Mouse (Mus musculus) kidney, postnatal 0 days (tissue): ENCODE results near the gene Samd4b. TPM values are rescaled to one million over a fixed set of nuclear protein-coding genes. Genes with fewer than 3 reads are reported as not detected.

Experiments
- ATAC-seq: fragments of 200-750 bp; cut with Nextera tagmentation; replicated peaks from 2 replicates; pipeline ENCODE4 v1.8.0; 2017; ENCODE audit warnings: low read depth, moderate number of reproducible peaks, moderate TSS enrichment, moderate library complexity; ENCODE audit not compliant: low FRiP score
- DNase-seq: peaks from one replicate; pipeline ENCODE4 v3.0.0-alpha.2; 2016; ENCODE audit warnings: low spot score
- H3K27ac ChIP-seq: fragments of 300-500 bp; sonication (generic); 2 replicates; pipeline ENCODE4 v1.5.1; 2014; ENCODE audit warnings: mild to moderate bottlenecking
- H3K27me3 ChIP-seq: fragments of 300-500 bp; sonication (generic); 2 replicates; pipeline ENCODE4 v1.6.1; 2014; ENCODE audit warnings: low read length, mixed read lengths; ENCODE audit not compliant: insufficient read depth
- H3K36me3 ChIP-seq: fragments of 300-500 bp; sonication (generic); 2 replicates; pipeline ENCODE4 v1.6.1; 2014; ENCODE audit warnings: low read length, mixed read lengths; ENCODE audit not compliant: insufficient read depth
- H3K4me1 ChIP-seq: fragments of 300-500 bp; sonication (generic); replicated peaks from 2 replicates; pipeline ENCODE4 v1.6.1; 2014; ENCODE audit warnings: antibody characterized with exemption, low read length, mixed read lengths; ENCODE audit not compliant: insufficient read depth
- H3K4me2 ChIP-seq: fragments of 300-500 bp; sonication (generic); 2 replicates; pipeline ENCODE4 v1.6.1; 2014; ENCODE audit warnings: mild to moderate bottlenecking, low read length, moderate library complexity, mixed read lengths
- H3K4me3 ChIP-seq: fragments of 300-500 bp; sonication (generic); replicated peaks from 2 replicates; pipeline ENCODE4 v1.5.1; 2014; ENCODE audit warnings: low read depth, low read length
- H3K9ac ChIP-seq: fragments of 300-500 bp; sonication (generic); 2 replicates; pipeline ENCODE4 v1.6.1; 2014; ENCODE audit warnings: low read depth, low read length
- H3K9me3 ChIP-seq: fragments of 300-500 bp; sonication (generic); replicated peaks from 2 replicates; pipeline ENCODE4 v1.6.1; 2016; ENCODE audit warnings: low read length, inconsistent platforms, mixed read lengths
- CTCF ChIP-seq: IDR thresholded peaks from 2 replicates; pipeline ENCODE4 v1.5.1; 2016; ENCODE audit warnings: antibody characterized with exemption, low read depth, mild to moderate bottlenecking, moderate library complexity
- WGBS: fragments of 180-500 bp; shearing (Covaris S2); extraction: QIAGEN DNeasy Blood & Tissue Kit; methylation state at CpG from one replicate; pipeline ENCODE4 v1.1.7; 2014; 5-methylcytosine and 5-hydroxymethylcytosine counted together
- polyA plus RNA-seq: library from polyadenylated mRNA; unstranded; fragments of >200 nt; fragmentation: Nextera tagmentation; extraction: Ambion mirVana; gene quantifications from 2 replicates; pipeline ENCODE4 v1.2.1, GENCODE M21; 2015

Gene Samd4b
- polyA plus RNA-seq, 1 experiment from 2014 or later: 19.5 TPM

DNA sequence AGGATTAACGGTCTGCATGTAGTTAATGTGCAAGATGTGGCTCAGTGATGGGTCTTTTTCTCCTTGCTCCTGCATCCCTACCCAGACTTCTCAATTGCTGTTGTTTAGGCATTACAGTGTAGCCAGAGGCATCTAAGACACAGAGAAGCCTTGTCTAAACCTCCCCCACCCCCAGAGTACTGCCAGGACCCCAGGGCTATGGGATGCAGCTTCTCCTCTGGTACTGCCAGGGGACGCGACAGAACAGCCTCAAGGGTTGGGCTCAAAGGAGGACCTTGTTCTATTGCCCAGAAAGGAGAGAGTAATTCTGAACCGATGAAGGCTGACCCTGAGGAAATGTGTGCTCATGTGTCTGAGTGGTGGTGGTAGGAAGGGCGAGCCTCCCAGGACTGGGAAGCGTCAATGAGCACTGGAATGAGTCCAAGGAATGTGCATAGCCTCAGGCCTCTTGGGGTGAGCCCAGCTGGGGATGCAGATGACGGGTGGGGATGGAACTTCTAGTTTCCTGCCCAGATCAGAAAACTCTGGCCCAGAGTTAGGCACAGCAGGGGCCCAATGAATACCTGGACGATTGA lies 179.8 kb downstream of the Samd4b start:
- ATAC-seq (no peak), DNase-seq (peak; percentile 62)
- Histone ChIP-seq H3K9ac (no peak overlapping the region), H3K27me3 (no peaks in the 10 kb centered on the region), H3K36me3 (peaks cover 45% of the 10 kb centered on the region), H3K27ac (no peak overlapping the region), H3K4me3 (no peak overlapping the region), H3K4me1 (no peaks in the 10 kb centered on the region), H3K9me3 (no peaks in the 10 kb centered on the region), H3K4me2 (no peak overlapping the region)
- TF ChIP-seq CTCF: no peak
- WGBS: 65% methylated on average over 8 of the region's 8 CpGs

DNA sequence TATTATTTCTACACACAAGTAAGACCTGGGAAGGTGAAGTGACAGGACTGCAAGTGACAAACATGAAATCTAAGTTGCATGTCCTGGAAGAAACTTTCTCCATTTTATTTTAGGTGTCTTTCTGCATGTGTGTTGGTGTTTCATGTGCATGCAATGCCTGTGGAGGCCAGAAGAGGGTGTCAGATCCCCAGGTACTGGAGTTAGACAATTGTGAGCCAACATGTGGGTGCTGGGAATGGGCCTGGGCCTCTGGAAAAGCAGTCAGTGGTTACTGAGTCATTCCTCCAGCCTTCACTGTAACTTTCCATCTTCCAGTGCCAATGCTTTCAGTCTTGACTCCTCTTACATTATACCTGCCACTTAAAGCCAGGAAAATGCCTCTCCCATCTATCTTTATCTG lies 180.6 kb downstream of the Samd4b start:
- Histone ChIP-seq H3K9me3 (no peaks in the 10 kb centered on the region), H3K27me3 (no peaks in the 10 kb centered on the region), H3K4me3 (no peak overlapping the region), H3K36me3 (peaks cover 38% of the 10 kb centered on the region), H3K4me1 (no peaks in the 10 kb centered on the region), H3K9ac (no peak overlapping the region), H3K4me2 (no peak overlapping the region), H3K27ac (no peak overlapping the region)
- no peak for ATAC-seq
- TF ChIP-seq CTCF: peak; percentile 34
- no peak for DNase-seq

DNA sequence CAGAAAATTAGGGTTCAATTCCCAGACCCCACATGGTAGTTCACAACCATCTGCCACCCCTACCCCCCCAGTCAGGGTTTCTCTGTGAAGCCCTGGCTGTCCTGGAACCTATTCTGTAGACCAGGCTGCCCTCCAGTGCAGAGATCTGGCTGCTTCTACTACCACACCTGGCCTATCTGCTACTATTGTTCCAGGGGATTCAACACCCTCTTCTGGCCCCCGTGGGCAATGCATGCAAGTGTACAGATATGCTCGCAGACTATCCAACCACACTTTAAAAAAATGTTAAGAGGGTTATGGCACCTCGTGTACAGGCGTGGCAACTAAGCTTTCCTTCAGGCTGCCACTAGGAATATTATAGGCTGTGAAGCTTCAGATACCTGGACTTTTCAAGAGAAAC lies 185.1 kb downstream of the Samd4b start:
- H3K4me2 ChIP-seq: no peak overlapping the region
- H3K27me3 ChIP-seq: no peaks in the 10 kb centered on the region
- DNase-seq (no peak), ATAC-seq (no peak)
- no peak overlapping the region for H3K9ac ChIP-seq
- H3K36me3 ChIP-seq: peaks cover 44% of the 10 kb centered on the region
- H3K4me3 ChIP-seq: no peak overlapping the region
- H3K9me3 ChIP-seq: no peaks in the 10 kb centered on the region
- H3K27ac ChIP-seq: no peak overlapping the region
- 0 out of 2 replicates have a peak, but pooled peaks have one; percentile 4 for TF ChIP-seq CTCF
- H3K4me1 ChIP-seq: no peaks in the 10 kb centered on the region
- 88% methylated on average over 4 of the region's 4 CpGs for WGBS

DNA sequence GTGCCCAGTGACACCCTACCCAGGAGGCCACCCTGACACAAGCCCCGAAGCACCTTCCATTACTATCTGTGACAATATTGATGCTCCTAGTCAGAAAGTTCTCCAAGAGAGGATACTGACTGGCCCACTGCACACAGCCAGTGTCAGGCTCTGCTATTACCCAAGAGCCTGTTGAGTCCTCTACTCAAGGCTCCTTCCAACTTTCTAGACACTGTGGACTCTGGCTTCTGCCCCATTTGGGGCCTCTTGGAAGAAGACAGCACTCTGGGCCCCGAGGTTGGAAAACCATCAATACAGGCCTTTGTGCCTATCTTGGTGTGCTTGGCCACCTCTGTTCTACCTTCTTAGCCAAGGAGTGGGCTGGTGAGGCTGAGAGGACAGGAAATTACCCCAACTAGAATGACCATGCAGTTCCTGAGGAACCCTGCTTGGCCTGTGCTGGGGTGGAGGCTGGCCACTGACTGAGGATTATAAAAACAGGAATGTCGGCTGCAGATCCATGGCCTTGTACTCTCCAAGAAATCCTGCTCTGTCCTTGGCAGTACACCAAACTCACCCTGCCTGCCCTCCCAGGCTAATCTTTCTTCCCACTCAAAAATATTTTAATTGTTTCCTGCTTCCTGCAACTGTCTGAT lies 187.0 kb downstream of the Samd4b start:
- Histone ChIP-seq H3K4me3 (no peak overlapping the region), H3K36me3 (peaks cover 50% of the 10 kb centered on the region), H3K4me2 (no peak overlapping the region), H3K4me1 (no peaks in the 10 kb centered on the region), H3K9me3 (no peaks in the 10 kb centered on the region), H3K9ac (no peak overlapping the region), H3K27ac (peak overlapping the region; percentile 8; the same call in 1 of the 2 replicates), H3K27me3 (no peaks in the 10 kb centered on the region)
- DNase-seq: peak; percentile 58
- TF ChIP-seq CTCF: no peak
- peak; percentile 40; the same call in 1 of the 2 replicates for ATAC-seq
- 73% methylated on average over 3 of the region's 3 CpGs for WGBS

DNA sequence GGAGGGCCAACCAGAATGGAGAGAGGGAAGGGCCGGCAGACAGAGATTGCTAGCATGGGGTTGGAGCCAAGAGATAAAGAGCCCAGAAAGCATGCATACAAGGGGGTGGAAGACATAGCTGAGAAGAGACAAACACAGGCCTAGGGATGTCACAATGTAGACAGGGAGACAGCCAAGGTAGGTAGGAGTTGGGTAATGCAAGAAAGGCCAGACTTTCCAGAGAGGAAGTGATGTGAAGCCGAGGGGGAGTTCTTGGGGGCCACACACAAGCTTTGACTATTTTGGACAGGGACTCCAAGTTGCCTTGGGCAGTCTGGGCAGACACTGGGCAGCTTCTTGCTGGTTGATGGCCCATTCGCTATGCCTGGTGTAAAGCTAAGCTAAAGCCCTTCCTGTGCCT lies 196.0 kb downstream of the Samd4b start:
- TF ChIP-seq CTCF: no peak
- Histone ChIP-seq H3K9ac (no peak overlapping the region), H3K27me3 (no peaks in the 10 kb centered on the region), H3K4me1 (no peaks in the 10 kb centered on the region), H3K4me3 (no peak overlapping the region), H3K27ac (no peak overlapping the region), H3K4me2 (no peak overlapping the region), H3K9me3 (no peaks in the 10 kb centered on the region), H3K36me3 (peaks cover 75% of the 10 kb centered on the region)
- ATAC-seq (no peak), DNase-seq (no peak)
- 83% methylated on average over 3 of the region's 3 CpGs for WGBS

DNA sequence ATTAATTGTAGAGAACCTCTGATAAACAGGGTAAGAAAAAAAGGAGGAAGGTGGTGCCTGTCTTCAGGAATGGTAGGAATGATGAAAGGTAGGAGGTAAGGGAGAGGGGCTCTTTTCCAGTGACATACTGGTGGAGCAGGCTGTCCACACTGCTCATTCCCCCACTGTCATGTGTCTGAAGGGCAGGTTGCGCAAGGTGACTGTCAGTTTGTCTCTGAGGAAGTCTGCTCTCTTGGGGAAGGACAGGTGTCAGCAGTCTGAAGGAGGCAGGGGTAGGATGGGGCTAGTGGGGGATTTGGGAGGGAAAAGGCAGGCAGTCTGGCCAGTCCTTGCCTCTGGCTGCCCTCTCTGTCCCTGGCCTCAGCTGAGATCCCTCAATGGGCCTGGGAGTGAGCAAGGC lies 196.9 kb downstream of the Samd4b start:
- H3K9ac ChIP-seq: no peak overlapping the region
- WGBS: 100% methylated on average over 1 of the region's 1 CpGs
- no peak overlapping the region for H3K4me2 ChIP-seq
- H3K4me3 ChIP-seq: no peak overlapping the region
- H3K36me3 ChIP-seq: peaks cover 76% of the 10 kb centered on the region
- H3K9me3 ChIP-seq: no peaks in the 10 kb centered on the region
- TF ChIP-seq CTCF: no peak
- ATAC-seq (no peak), DNase-seq (no peak)
- H3K27ac ChIP-seq: no peak overlapping the region
- no peaks in the 10 kb centered on the region for H3K4me1 ChIP-seq
- H3K27me3 ChIP-seq: no peaks in the 10 kb centered on the region
